Mouse (Mus musculus): Measurements from ENCODE around the gene St14. TPM values are rescaled to one million over a fixed set of nuclear protein-coding genes. Genes with fewer than 3 reads are reported as not detected.

St14 gene
- total and polyA plus RNA-seq, 3 experiments: 0.08 to 0.19 TPM; not detected in 1

DNA sequence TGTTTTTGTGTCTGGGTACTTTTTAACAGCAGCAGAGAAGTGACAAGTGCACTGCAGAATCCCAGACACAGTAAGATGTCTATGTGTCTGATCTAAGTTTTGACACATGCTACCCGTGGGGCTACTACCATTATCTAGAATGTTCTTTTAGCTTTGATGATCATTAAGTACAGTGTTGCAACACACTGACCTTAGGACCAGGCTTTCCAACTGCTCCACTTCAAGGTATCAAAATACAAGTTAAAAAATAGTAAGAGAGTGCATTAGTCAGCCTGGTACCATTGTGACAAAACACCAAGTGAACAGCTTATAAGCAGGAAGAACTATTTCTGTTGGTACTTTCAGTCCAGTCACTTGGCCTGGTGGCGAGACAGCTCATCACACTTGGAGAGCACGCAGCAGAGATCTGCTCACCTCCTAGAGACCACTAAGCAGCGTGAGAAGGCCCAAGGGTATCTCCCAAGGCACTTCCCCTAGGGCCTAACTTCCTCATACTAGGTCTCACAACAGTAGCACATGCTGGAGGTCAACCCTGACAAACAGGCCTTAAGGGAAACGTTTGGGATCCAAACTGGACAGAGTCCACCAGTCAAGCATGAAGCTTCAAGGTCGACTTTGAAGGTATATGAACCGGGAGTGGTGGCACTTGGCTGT lies 13.7 kb upstream of the St14 start:
- TF ChIP-seq POLR2AphosphoS5 (IDR thresholded peaks at IDR 0.05; ENCODE audit: borderline replicate concordance, low read depth, low read length) (no peak), MYC (IDR thresholded peaks at IDR 0.05; ENCODE audit: low read depth, low read length) (0 out of 2 replicates have a peak, but pooled peaks have one; percentile 41)
- no peaks in the 10 kb centered on the region for H3K4me1 ChIP-seq (ENCODE audit: control insufficient read depth in 1 of 2, insufficient read depth in 2 of 2, low read length in 2 of 2)

DNA sequence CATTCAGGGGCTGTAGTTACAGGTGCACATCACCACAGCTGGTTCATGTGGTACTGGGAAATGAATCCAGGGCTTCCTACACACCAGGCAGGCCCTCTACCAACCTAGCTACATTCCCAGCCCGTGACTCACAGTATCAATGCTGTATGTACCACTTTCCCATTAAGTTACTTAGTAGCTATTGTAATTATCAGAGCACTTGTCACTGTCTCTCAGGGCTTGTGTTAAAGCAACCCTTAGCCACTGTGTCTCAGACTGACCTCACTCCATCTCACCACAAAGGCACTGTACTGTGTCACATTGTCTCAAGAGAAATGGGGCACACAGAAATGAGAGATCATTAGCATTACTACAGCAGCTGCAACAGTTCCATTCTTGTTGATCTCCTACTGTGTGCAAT lies 11.3 kb upstream of the St14 start:
- Histone ChIP-seq H3K4me1 (ENCODE audit: control insufficient read depth in 1 of 2, insufficient read depth in 2 of 2, low read length in 2 of 2) (no peaks in the 10 kb centered on the region), H3K27me3 (ENCODE audit: control insufficient read depth in 1 of 2, insufficient read depth in 2 of 2, low read length in 2 of 2) (peaks cover 0 to 2% of the 10 kb centered on the region in 2 experiments; a peak in 1 of 4 replicates)
- TF ChIP-seq ZKSCAN1 (IDR thresholded peaks at IDR 0.05; ENCODE audit: low read depth, low read length): no peak

More for the DNA sequence above, 13.7 kb upstream of the St14 start:
- peak; percentile 57 for DNase-seq (ENCODE audit: low read depth, low spot score)
- Histone ChIP-seq H3K27me3 (ENCODE audit: control insufficient read depth in 1 of 2, insufficient read depth in 2 of 2, low read length in 2 of 2) (no peaks in the 10 kb centered on the region; a peak in 1 of 4 replicates), H3K4me3 (ENCODE audit: control insufficient read depth in 1 of 2, insufficient read depth in 1 of 2, low read depth in 2 of 2, low read length in 2 of 2) (no peak overlapping the region), H3K9me3 (replicated peaks; ENCODE audit: insufficient read depth, low read length) (no peaks in the 10 kb centered on the region), H3K36me3 (ENCODE audit: control insufficient read depth in 1 of 2, insufficient read depth in 2 of 2, low read length in 2 of 2) (peaks cover 0 to 2% of the 10 kb centered on the region in 2 experiments; a peak in 2 of 4 replicates), H3K9ac (ENCODE audit: control insufficient read depth, low read depth, low read length, poor library complexity, severe bottlenecking) (no peak overlapping the region), H3K79me2 (ENCODE audit: control insufficient read depth, insufficient read depth, low read length, poor library complexity) (no peaks in the 10 kb centered on the region), H3K27ac (ENCODE audit: control insufficient read depth, low read depth, low read length) (no peak overlapping the region)

DNA sequence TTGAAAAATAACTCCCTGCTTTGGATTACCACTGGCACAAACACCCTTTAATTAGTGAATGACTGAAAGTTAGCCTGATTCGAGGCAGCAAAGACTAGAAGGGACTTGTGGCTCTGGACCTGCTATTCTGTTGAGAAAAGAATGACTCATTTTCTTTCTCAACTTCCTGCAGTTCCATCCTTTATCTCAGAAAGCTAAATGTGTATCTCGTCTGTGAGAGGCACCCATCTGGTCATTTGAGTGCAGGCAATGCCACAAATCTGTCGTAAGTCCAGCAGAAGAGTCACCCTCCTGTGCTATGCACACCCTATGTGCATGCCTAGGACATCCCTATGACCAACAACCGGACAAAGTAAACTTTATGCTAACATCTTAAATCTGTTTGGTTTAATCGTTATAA lies 1.5 kb upstream of the St14 start:
- Histone ChIP-seq H3K27me3 (ENCODE audit: control insufficient read depth in 1 of 2, insufficient read depth in 2 of 2, low read length in 2 of 2) (peaks cover 2 to 3% of the 10 kb centered on the region in 2 experiments; a peak in 2 of 4 replicates), H3K4me1 (ENCODE audit: control insufficient read depth in 1 of 2, insufficient read depth in 2 of 2, low read length in 2 of 2) (peaks cover 0 to 10% of the 10 kb centered on the region in 2 experiments; a peak in 2 of 4 replicates)

More for the DNA sequence above, 11.3 kb upstream of the St14 start:
- Histone ChIP-seq H3K79me2 (ENCODE audit: control insufficient read depth, insufficient read depth, low read length, poor library complexity) (no peaks in the 10 kb centered on the region), H3K36me3 (ENCODE audit: control insufficient read depth in 1 of 2, insufficient read depth in 2 of 2, low read length in 2 of 2) (no peaks in the 10 kb centered on the region), H3K27ac (ENCODE audit: control insufficient read depth, low read depth, low read length) (no peak overlapping the region), H3K9me3 (replicated peaks; ENCODE audit: insufficient read depth, low read length) (no peaks in the 10 kb centered on the region), H3K9ac (ENCODE audit: control insufficient read depth, low read depth, low read length, poor library complexity, severe bottlenecking) (no peak overlapping the region), H3K4me3 (ENCODE audit: control insufficient read depth in 1 of 2, insufficient read depth in 1 of 2, low read depth in 2 of 2, low read length in 2 of 2) (no peak overlapping the region)
- DNase-seq (ENCODE audit: low read depth, low spot score): no peak

More for the DNA sequence above, 1.5 kb upstream of the St14 start:
- no peaks in the 10 kb centered on the region for H3K9me3 ChIP-seq (replicated peaks; ENCODE audit: insufficient read depth, low read length)
- no peak overlapping the region for H3K4me3 ChIP-seq (ENCODE audit: control insufficient read depth in 1 of 2, insufficient read depth in 1 of 2, low read depth in 2 of 2, low read length in 2 of 2)
- no peaks in the 10 kb centered on the region; the same call in 1 of the 2 replicates for H3K79me2 ChIP-seq (ENCODE audit: control insufficient read depth, insufficient read depth, low read length, poor library complexity)
- TF ChIP-seq POLR2AphosphoS2 (IDR thresholded peaks at IDR 0.05; ENCODE audit: low read length) (no peak), ZC3H11A (IDR thresholded peaks at IDR 0.05; ENCODE audit: low read depth, low read length) (no peak), ETS1 (IDR thresholded peaks at IDR 0.05; ENCODE audit: low read depth, low read length) (no peak), POLR2A (IDR thresholded peaks at IDR 0.05; ENCODE audit: control insufficient read depth in 1 of 2, insufficient read depth in 1 of 2, low read depth in 1 of 2, low read length in 2 of 2, poor library complexity in 1 of 2) (no peak), NELFE (IDR thresholded peaks at IDR 0.05; ENCODE audit: low read depth, low read length) (no peak), MYB (IDR thresholded peaks at IDR 0.05; ENCODE audit: low read depth, low read length) (no peak), MYC (IDR thresholded peaks at IDR 0.05; ENCODE audit: low read depth, low read length) (no peak), EP300 (IDR thresholded peaks at IDR 0.05; ENCODE audit: low read depth in 1 of 2, low read length in 2 of 2) (no peak), ELF1 (IDR thresholded peaks at IDR 0.05; ENCODE audit: low read depth, low read length) (no peak), KAT2A (conservative IDR thresholded peaks at IDR 0.05; ENCODE audit: low read depth, low read length) (no peak), TBP (IDR thresholded peaks at IDR 0.05; ENCODE audit: low read depth, low read length) (no peak), USF2 (IDR thresholded peaks at IDR 0.05; ENCODE audit: borderline replicate concordance in 1 of 2, insufficient read depth in 1 of 2, low read depth in 1 of 2, low read length in 2 of 2) (no peak), SMC3 (IDR thresholded peaks at IDR 0.05; ENCODE audit: low read depth, low read length) (no peak), MAX (IDR thresholded peaks at IDR 0.05; ENCODE audit: low read length) (no peak), TCF12 (IDR thresholded peaks at IDR 0.05; ENCODE audit: low read depth, low read length) (no peak), NRF1 (IDR thresholded peaks at IDR 0.05; ENCODE audit: insufficient read depth, low read depth, low read length, poor library complexity, severe bottlenecking) (no peak), USF1 (IDR thresholded peaks at IDR 0.05; ENCODE audit: low read depth, low read length) (no peak)
- H3K9ac ChIP-seq (ENCODE audit: control insufficient read depth, low read depth, low read length, poor library complexity, severe bottlenecking): no peak overlapping the region
- DNase-seq (ENCODE audit: low read depth, low spot score): no peak
- H3K36me3 ChIP-seq (ENCODE audit: control insufficient read depth in 1 of 2, insufficient read depth in 2 of 2, low read length in 2 of 2): no peaks in the 10 kb centered on the region; a peak in 1 of 4 replicates
- H3K27ac ChIP-seq (ENCODE audit: control insufficient read depth, low read depth, low read length): no peak overlapping the region

All from MEL (cell line).